Mouse (Mus musculus): ENCODE measurements at regions not wholly inside any gene's neighbourhood (a gene's known extent, or its start where the extent isn't known, plus 50 kb on each side); places are given as distances from the start of the nearest gene placed in this dataset.

DNA sequence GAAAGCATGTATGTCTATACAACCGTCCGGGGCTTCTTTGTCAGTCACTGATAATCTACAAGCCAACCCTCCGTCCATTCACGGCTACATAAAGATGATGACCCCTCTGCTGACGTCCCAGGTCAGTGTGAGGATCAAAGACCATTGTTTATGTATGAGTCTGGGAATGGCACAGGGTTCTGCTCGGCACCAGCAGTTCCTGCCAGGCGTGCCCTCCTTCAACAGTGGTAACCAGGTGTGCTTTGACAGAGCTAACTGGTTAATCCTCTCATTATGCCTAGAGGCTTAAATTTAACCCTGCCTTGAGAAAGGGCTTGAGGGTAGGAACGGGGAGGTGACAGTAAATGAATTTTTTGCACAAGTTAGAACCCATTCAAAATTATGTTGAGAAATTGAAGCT lies 58.2 kb upstream of the Ttc29 start:
- no peak for DNase-seq (ENCODE audit: low spot score)

DNA sequence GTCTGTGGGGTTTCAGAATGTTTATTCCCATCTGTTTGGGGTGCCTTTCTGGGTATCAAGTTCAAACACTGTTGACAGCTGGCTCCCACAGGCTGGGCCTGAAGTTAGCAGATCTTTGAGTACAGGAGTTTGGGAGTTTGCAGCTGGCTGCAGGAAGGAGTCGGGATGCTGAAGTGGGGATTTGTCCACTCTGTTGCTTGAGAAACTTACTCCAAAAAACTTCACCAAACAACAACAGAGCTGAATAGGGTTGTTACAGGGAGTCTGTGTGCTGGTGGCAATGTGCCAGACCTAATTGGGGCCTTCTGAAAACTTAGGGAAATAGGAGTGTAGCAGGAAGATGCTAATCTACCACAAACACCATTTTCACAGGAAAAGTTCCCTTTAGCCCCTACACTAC lies 51.1 kb upstream of the Ttc29 start:
- no peak for DNase-seq (ENCODE audit: low spot score)

DNA sequence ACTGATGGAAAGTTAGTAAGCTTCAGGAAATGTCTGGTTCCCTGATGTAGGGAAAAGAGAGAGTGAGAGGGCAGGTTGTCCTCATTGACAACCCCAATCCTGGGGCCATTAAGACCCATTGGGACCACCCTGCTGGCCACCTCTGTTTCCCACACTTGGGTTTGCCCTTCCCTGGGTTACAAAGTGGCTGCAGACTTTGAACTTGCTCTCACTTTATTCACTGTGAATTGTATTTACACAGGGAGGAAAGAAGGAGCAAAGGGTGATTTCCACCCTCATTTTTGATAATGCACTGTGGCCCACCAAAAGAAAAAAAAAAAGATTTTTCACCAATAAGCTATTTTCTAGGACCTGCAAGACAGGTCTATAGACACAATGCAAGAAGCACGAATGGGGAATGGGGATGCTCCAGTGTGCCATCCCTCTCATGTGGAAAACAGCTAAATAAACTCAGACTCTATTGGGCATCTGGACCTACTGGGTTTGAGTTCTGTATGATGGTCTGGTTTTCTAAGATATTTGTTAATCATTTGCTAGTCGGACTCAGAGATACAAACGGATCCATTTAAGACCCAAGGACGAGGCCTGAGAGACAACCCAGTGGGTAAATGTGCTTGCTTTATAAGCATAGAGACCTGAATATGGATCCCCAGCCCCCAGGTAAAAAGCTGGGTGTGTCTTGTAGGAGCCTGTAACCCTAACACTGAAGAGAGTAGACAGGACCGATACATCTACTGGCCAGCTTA lies 50.2 kb upstream of the Ttc29 start:
- no peak for DNase-seq (ENCODE audit: low spot score)
